Mouse (Mus musculus): ENCODE measurements around the gene Fam120c. TPM values are rescaled to one million over a fixed set of nuclear protein-coding genes. Genes with fewer than 3 reads are reported as not detected.

Fam120c gene
- 4.1 and 4.2 TPM in 2 replicates for polyA plus RNA-seq (2014; fragmentation: Nextera tagmentation; extraction: Ambion mirVana)

- H3K4me2 ChIP-seq (ENCODE audit: low read length): peak within 1 kb of the TSS; percentile 55
- H3K9me3 ChIP-seq (ENCODE audit: control insufficient read depth, low read length): no peaks in the 10 kb centered on the region
- H3K9ac ChIP-seq (ENCODE audit: low read length): peak within 1 kb of the TSS; percentile 52
- peak within 1 kb of the TSS; percentile 54 for H3K27ac ChIP-seq (ENCODE audit: low read depth)
- WGBS: 14% methylated on average over 52 of the region's 56 CpGs
- peak; percentile 86 for DNase-seq (ENCODE audit: low spot score)
- H3K27me3 ChIP-seq (replicated peaks; ENCODE audit: control insufficient read depth, insufficient read depth, low read length): 0 out of 2 replicates have a peak, but pooled peaks cover 5% of the 10 kb centered on the region
- ATAC-seq (replicated peaks; ENCODE audit: low FRiP score, low TSS enrichment, low read depth): peak; percentile 93
- H3K36me3 ChIP-seq (ENCODE audit: control insufficient read depth, insufficient read depth, low read length): no peaks in the 10 kb centered on the region
- H3K4me3 ChIP-seq (ENCODE audit: low read depth, low read length): peak within 1 kb of the TSS; percentile 54
- H3K4me1 ChIP-seq (replicated peaks; ENCODE audit: control insufficient read depth, insufficient read depth, low read length): 0 out of 2 replicates have a peak, but pooled peaks cover 3% of the 10 kb centered on the region
Measured at GRCm38 (mm10) chrX:151343761-151344500, at the start of gene Fam120c. Fam120c (plus strand) TSS chrX:151344175.

- no peak overlapping the region for H3K9ac ChIP-seq (ENCODE audit: low read length)
- no peaks in the 10 kb centered on the region for H3K9me3 ChIP-seq (ENCODE audit: control insufficient read depth, low read length)
- no peak overlapping the region for H3K4me3 ChIP-seq (ENCODE audit: low read depth, low read length)
- no peak for DNase-seq (ENCODE audit: low spot score)
- no peak for ATAC-seq (replicated peaks; ENCODE audit: low FRiP score, low TSS enrichment, low read depth)
- H3K27me3 ChIP-seq (replicated peaks; ENCODE audit: control insufficient read depth, insufficient read depth, low read length): no peaks in the 10 kb centered on the region
- no peak overlapping the region for H3K27ac ChIP-seq (ENCODE audit: low read depth)
- no peaks in the 10 kb centered on the region for H3K4me1 ChIP-seq (replicated peaks; ENCODE audit: control insufficient read depth, insufficient read depth, low read length)
- no peak overlapping the region for H3K4me2 ChIP-seq (ENCODE audit: low read length)
- no peaks in the 10 kb centered on the region for H3K36me3 ChIP-seq (ENCODE audit: control insufficient read depth, insufficient read depth, low read length)
Measured at GRCm38 (mm10) chrX:151298329-151298728, 45.6 kb upstream of the Fam120c start.

GRCm38 (mm10) chrX:151313732-151314131, 30.2 kb upstream of the Fam120c start:
- no peaks in the 10 kb centered on the region for H3K4me1 ChIP-seq (replicated peaks; ENCODE audit: control insufficient read depth, insufficient read depth, low read length)
- H3K4me2 ChIP-seq (ENCODE audit: low read length): no peak overlapping the region
- no peak overlapping the region for H3K27ac ChIP-seq (ENCODE audit: low read depth)
- H3K27me3 ChIP-seq (replicated peaks; ENCODE audit: control insufficient read depth, insufficient read depth, low read length): no peaks in the 10 kb centered on the region
- no peaks in the 10 kb centered on the region for H3K9me3 ChIP-seq (ENCODE audit: control insufficient read depth, low read length)
- no peaks in the 10 kb centered on the region for H3K36me3 ChIP-seq (ENCODE audit: control insufficient read depth, insufficient read depth, low read length)
- H3K4me3 ChIP-seq (ENCODE audit: low read depth, low read length): no peak overlapping the region
- no peak for DNase-seq (ENCODE audit: low spot score)
- H3K9ac ChIP-seq (ENCODE audit: low read length): no peak overlapping the region
- no peak for ATAC-seq (replicated peaks; ENCODE audit: low FRiP score, low TSS enrichment, low read depth)
- 78% methylated on average over 4 of the region's 4 CpGs for WGBS

- Histone ChIP-seq H3K36me3 (ENCODE audit: control insufficient read depth, insufficient read depth, low read length) (no peaks in the 10 kb centered on the region), H3K4me2 (ENCODE audit: low read length) (no peak overlapping the region), H3K4me1 (replicated peaks; ENCODE audit: control insufficient read depth, insufficient read depth, low read length) (no peaks in the 10 kb centered on the region), H3K27me3 (replicated peaks; ENCODE audit: control insufficient read depth, insufficient read depth, low read length) (no peaks in the 10 kb centered on the region), H3K9ac (ENCODE audit: low read length) (no peak overlapping the region), H3K4me3 (ENCODE audit: low read depth, low read length) (no peak overlapping the region), H3K27ac (ENCODE audit: low read depth) (no peak overlapping the region), H3K9me3 (ENCODE audit: control insufficient read depth, low read length) (no peaks in the 10 kb centered on the region)
- DNase-seq (ENCODE audit: low spot score) (no peak), ATAC-seq (replicated peaks; ENCODE audit: low FRiP score, low TSS enrichment, low read depth) (no peak)
- 72% methylated on average over 2 of the region's 2 CpGs for WGBS
Measured at GRCm38 (mm10) chrX:151333615-151334014, 10.4 kb upstream of the Fam120c start.

GRCm38 (mm10) chrX:151337804-151338203, 6.2 kb upstream of the Fam120c start:
- Histone ChIP-seq H3K36me3 (ENCODE audit: control insufficient read depth, insufficient read depth, low read length) (no peaks in the 10 kb centered on the region), H3K4me1 (replicated peaks; ENCODE audit: control insufficient read depth, insufficient read depth, low read length) (no peaks in the 10 kb centered on the region), H3K9me3 (ENCODE audit: control insufficient read depth, low read length) (no peaks in the 10 kb centered on the region), H3K27ac (ENCODE audit: low read depth) (no peak overlapping the region), H3K27me3 (replicated peaks; ENCODE audit: control insufficient read depth, insufficient read depth, low read length) (0 out of 2 replicates have a peak, but pooled peaks cover 5% of the 10 kb centered on the region), H3K4me2 (ENCODE audit: low read length) (no peak overlapping the region), H3K9ac (ENCODE audit: low read length) (no peak overlapping the region), H3K4me3 (ENCODE audit: low read depth, low read length) (no peak overlapping the region)
- no peak for ATAC-seq (replicated peaks; ENCODE audit: low FRiP score, low TSS enrichment, low read depth)
- DNase-seq (ENCODE audit: low spot score): no peak
- 72% methylated on average over 4 of the region's 4 CpGs for WGBS

- Histone ChIP-seq H3K4me2 (ENCODE audit: low read length) (peak overlapping the region; percentile 55), H3K36me3 (ENCODE audit: control insufficient read depth, insufficient read depth, low read length) (no peaks in the 10 kb centered on the region), H3K27me3 (replicated peaks; ENCODE audit: control insufficient read depth, insufficient read depth, low read length) (0 out of 2 replicates have a peak, but pooled peaks cover 5% of the 10 kb centered on the region), H3K9ac (ENCODE audit: low read length) (peak overlapping the region; percentile 52), H3K4me1 (replicated peaks; ENCODE audit: control insufficient read depth, insufficient read depth, low read length) (0 out of 2 replicates have a peak, but pooled peaks cover 3% of the 10 kb centered on the region), H3K27ac (ENCODE audit: low read depth) (peak overlapping the region; percentile 54), H3K9me3 (ENCODE audit: control insufficient read depth, low read length) (no peaks in the 10 kb centered on the region), H3K4me3 (ENCODE audit: low read depth, low read length) (peak overlapping the region; percentile 54)
- 17% methylated on average over 32 of the region's 33 CpGs for WGBS
- ATAC-seq (replicated peaks; ENCODE audit: low FRiP score, low TSS enrichment, low read depth) (peak; percentile 53), DNase-seq (ENCODE audit: low spot score) (no peak)
Measured at GRCm38 (mm10) chrX:151344501-151344984, 568 bp downstream of the Fam120c start.

GRCm38 (mm10) chrX:151345333-151346125, 1.6 kb downstream of the Fam120c start:
- no peaks in the 10 kb centered on the region for H3K36me3 ChIP-seq (ENCODE audit: control insufficient read depth, insufficient read depth, low read length)
- H3K4me3 ChIP-seq (ENCODE audit: low read depth, low read length): peak overlapping the region; percentile 54
- DNase-seq (ENCODE audit: low spot score): no peak

GRCm38 (mm10) chrX:151347278-151347677, 3.3 kb downstream of the Fam120c start:
- ATAC-seq (replicated peaks; ENCODE audit: low FRiP score, low TSS enrichment, low read depth) (no peak), DNase-seq (ENCODE audit: low spot score) (no peak)
- Histone ChIP-seq H3K4me3 (ENCODE audit: low read depth, low read length) (no peak overlapping the region), H3K4me2 (ENCODE audit: low read length) (no peak overlapping the region), H3K27ac (ENCODE audit: low read depth) (no peak overlapping the region), H3K4me1 (replicated peaks; ENCODE audit: control insufficient read depth, insufficient read depth, low read length) (0 out of 2 replicates have a peak, but pooled peaks cover 3% of the 10 kb centered on the region), H3K9ac (ENCODE audit: low read length) (no peak overlapping the region), H3K36me3 (ENCODE audit: control insufficient read depth, insufficient read depth, low read length) (no peaks in the 10 kb centered on the region), H3K27me3 (replicated peaks; ENCODE audit: control insufficient read depth, insufficient read depth, low read length) (no peaks in the 10 kb centered on the region), H3K9me3 (ENCODE audit: control insufficient read depth, low read length) (no peaks in the 10 kb centered on the region)

More at GRCm38 (mm10) chrX:151345333-151346125, 1.6 kb downstream of the Fam120c start:
- no peak overlapping the region for H3K27ac ChIP-seq (ENCODE audit: low read depth)
- 38% methylated on average over 11 of the region's 11 CpGs for WGBS
- no peaks in the 10 kb centered on the region for H3K9me3 ChIP-seq (ENCODE audit: control insufficient read depth, low read length)
- H3K4me1 ChIP-seq (replicated peaks; ENCODE audit: control insufficient read depth, insufficient read depth, low read length): 0 out of 2 replicates have a peak, but pooled peaks cover 3% of the 10 kb centered on the region
- H3K27me3 ChIP-seq (replicated peaks; ENCODE audit: control insufficient read depth, insufficient read depth, low read length): no peaks in the 10 kb centered on the region
- ATAC-seq (replicated peaks; ENCODE audit: low FRiP score, low TSS enrichment, low read depth): no peak
- no peak overlapping the region; the same call in 1 of the 2 replicates for H3K9ac ChIP-seq (ENCODE audit: low read length)
- H3K4me2 ChIP-seq (ENCODE audit: low read length): peak overlapping the region; percentile 55

Measured in intestine, embryonic 14.5 days (tissue).